Mouse (Mus musculus): ENCODE measurements at regions not wholly inside any gene's neighbourhood (a gene's known extent, or its start where the extent isn't known, plus 50 kb on each side); places are given as distances from the start of the nearest gene placed in this dataset.

- TF ChIP-seq POLR2A (IDR thresholded peaks at IDR 0.05; ENCODE audit: insufficient read depth, low read depth, low read length) (no peak), CTCF (IDR thresholded peaks at IDR 0.05) (no peak), EP300 (IDR thresholded peaks at IDR 0.05; ENCODE audit: insufficient read depth, low read depth, low read length) (no peak)
- 71% methylated on average over 2 of the region's 2 CpGs for WGBS
- Histone ChIP-seq H3K4me1 (ENCODE audit: control insufficient read depth, insufficient read depth, low read length) (no peaks in the 10 kb centered on the region), H3K79me2 (replicated peaks; ENCODE audit: control insufficient read depth, insufficient read depth, low read length) (no peaks in the 10 kb centered on the region), H3K9ac (ENCODE audit: low read depth, low read length) (no peak overlapping the region), H3K27ac (no peak overlapping the region), H3K36me3 (ENCODE audit: control insufficient read depth, insufficient read depth, low read length) (no peaks in the 10 kb centered on the region), H3K27me3 (ENCODE audit: control insufficient read depth, insufficient read depth, low read length) (peaks cover 1% of the 10 kb centered on the region; the same call in 1 of the 2 replicates), H3K4me3 (no peak overlapping the region)
- no peak for DNase-seq
- intact Hi-C loops (cut with DNase I) = no loop called here
Measured at GRCm38 (mm10) chr10:125900562-125900961, 65.4 kb upstream of the Lrig3 start.

- TF ChIP-seq EP300 (IDR thresholded peaks at IDR 0.05; ENCODE audit: insufficient read depth, low read depth, low read length) (no peak), POLR2A (IDR thresholded peaks at IDR 0.05; ENCODE audit: insufficient read depth, low read depth, low read length) (no peak)
- no peaks in the 10 kb centered on the region for H3K36me3 ChIP-seq (ENCODE audit: control insufficient read depth, insufficient read depth, low read length)
- intact Hi-C loops (cut with DNase I) = no loop called here
- DNase-seq = no peak
- WGBS = 75% methylated on average over 5 of the region's 5 CpGs
- peaks cover 1% of the 10 kb centered on the region; the same call in 1 of the 2 replicates for H3K27me3 ChIP-seq (ENCODE audit: control insufficient read depth, insufficient read depth, low read length)
- no peak overlapping the region for H3K27ac ChIP-seq
- no peak overlapping the region for H3K4me3 ChIP-seq
- H3K79me2 ChIP-seq (replicated peaks; ENCODE audit: control insufficient read depth, insufficient read depth, low read length) = no peaks in the 10 kb centered on the region
- no peak overlapping the region for H3K9ac ChIP-seq (ENCODE audit: low read depth, low read length)
- no peaks in the 10 kb centered on the region for H3K4me1 ChIP-seq (ENCODE audit: control insufficient read depth, insufficient read depth, low read length)
Measured at GRCm38 (mm10) chr10:125902668-125903067, 63.3 kb upstream of the Lrig3 start.

- no peak overlapping the region for H3K27ac ChIP-seq
- H3K9ac ChIP-seq (ENCODE audit: low read depth, low read length) = no peak overlapping the region
- no peaks in the 10 kb centered on the region for H3K79me2 ChIP-seq (replicated peaks; ENCODE audit: control insufficient read depth, insufficient read depth, low read length)
- no peak for DNase-seq
- H3K27me3 ChIP-seq (ENCODE audit: control insufficient read depth, insufficient read depth, low read length) = no peaks in the 10 kb centered on the region
- no peaks in the 10 kb centered on the region for H3K4me1 ChIP-seq (ENCODE audit: control insufficient read depth, insufficient read depth, low read length)
- intact Hi-C loops (cut with DNase I) = no loop called here
- H3K4me3 ChIP-seq = no peak overlapping the region
- H3K36me3 ChIP-seq (ENCODE audit: control insufficient read depth, insufficient read depth, low read length) = no peaks in the 10 kb centered on the region
- 87% methylated on average over 7 of the region's 7 CpGs for WGBS
- TF ChIP-seq CTCF (IDR thresholded peaks at IDR 0.05) (no peak), POLR2A (IDR thresholded peaks at IDR 0.05; ENCODE audit: insufficient read depth, low read depth, low read length) (no peak), EP300 (IDR thresholded peaks at IDR 0.05; ENCODE audit: insufficient read depth, low read depth, low read length) (no peak)
Measured at GRCm38 (mm10) chr10:125912207-125912606, 53.8 kb upstream of the Lrig3 start.

Measured in heart, adult 2 months (tissue).